Mouse (Mus musculus) lung, adult 2 months (tissue): ENCODE measurements at regions not wholly inside any gene's neighbourhood (a gene's known extent, or its start where the extent isn't known, plus 50 kb on each side); places are given as distances from the start of the nearest gene placed in this dataset.

ENCODE experiments used
- CTCF ChIP-seq: fragments of 200-500 bp; IDR thresholded peaks from 2 replicates; pipeline ENCODE4 v1.5.1; 2011; ENCODE audit warnings: mild to moderate bottlenecking, low read length, control low read depth; ENCODE audit not compliant: insufficient read depth
- POLR2A ChIP-seq: fragments of 200-500 bp; IDR thresholded peaks from 2 replicates; pipeline ENCODE4 v1.6.1; 2011; ENCODE audit warnings: low read depth, mild to moderate bottlenecking, control low read depth, low read length, borderline replicate concordance; ENCODE audit errors: extremely low read depth

DNA sequence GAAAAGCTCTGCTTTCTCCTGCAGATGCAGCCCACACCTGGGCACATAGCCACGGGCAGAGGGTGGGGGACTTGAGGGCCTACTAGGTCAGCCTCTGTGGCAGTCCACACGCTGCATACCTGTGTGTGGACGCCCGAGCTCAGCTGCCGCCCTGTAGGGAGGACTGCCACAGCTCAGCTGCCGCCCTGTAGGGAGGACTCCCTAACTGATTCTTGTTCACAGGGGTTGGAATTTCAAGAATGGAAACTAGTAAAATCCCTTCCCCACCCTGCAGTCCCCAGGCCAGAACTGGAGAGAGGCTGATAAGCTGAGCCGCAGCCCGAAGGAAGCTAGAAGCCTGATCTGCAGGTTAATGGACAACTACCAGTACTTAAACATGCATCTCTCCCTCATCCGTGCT is 82.0 kb upstream of the Hk2 start:
- TF ChIP-seq CTCF (no peak), POLR2A (no peak)
